Mouse (Mus musculus): ENCODE data around the gene Gucd1.
"Not testable (repeated sequence)": the region's sequence is repeated elsewhere in the genome, so short reads cannot be mapped to it uniquely, and the experiment has no call there.

Gucd1 gene

GRCm38 (mm10) chr10:75438132-75438810, 79.5 kb downstream of the Gucd1 start:
- DNase-seq (ENCODE audit: low read depth, low spot score): no peak

GRCm38 (mm10) chr10:75437284-75437683, 80.5 kb downstream of the Gucd1 start:
- no peak for DNase-seq (ENCODE audit: low read depth, low spot score)

GRCm38 (mm10) chr10:75436604-75437217, 81.1 kb downstream of the Gucd1 start:
- peak; percentile 83 for DNase-seq (ENCODE audit: low read depth, low spot score)

GRCm38 (mm10) chr10:75430633-75431032, 87.1 kb downstream of the Gucd1 start:
- DNase-seq (ENCODE audit: low read depth, low spot score): no peak

GRCm38 (mm10) chr10:75430147-75430537, 87.6 kb downstream of the Gucd1 start:
- DNase-seq (ENCODE audit: low read depth, low spot score): no peak

GRCm38 (mm10) chr10:75429522-75430146, 88.1 kb downstream of the Gucd1 start:
- DNase-seq (ENCODE audit: low read depth, low spot score): no peak

- no peak for DNase-seq (ENCODE audit: low read depth, low spot score)
Observed at GRCm38 (mm10) chr10:75429004-75429380, 88.8 kb downstream of the Gucd1 start.

- no peak for DNase-seq (ENCODE audit: low read depth, low spot score)
Observed at GRCm38 (mm10) chr10:75428049-75429003, 89.4 kb downstream of the Gucd1 start.

- peak; percentile 76 for DNase-seq (ENCODE audit: low read depth, low spot score)
Observed at GRCm38 (mm10) chr10:75424498-75424901, 93.3 kb downstream of the Gucd1 start.

- DNase-seq (ENCODE audit: low read depth, low spot score): no peak
Observed at GRCm38 (mm10) chr10:75418747-75419146, 99.0 kb downstream of the Gucd1 start.

- DNase-seq (ENCODE audit: low read depth, low spot score): peak; percentile 71
Observed at GRCm38 (mm10) chr10:75417363-75418042, 100.3 kb downstream of the Gucd1 start.

GRCm38 (mm10) chr10:75414925-75415324, 102.8 kb downstream of the Gucd1 start:
- DNase-seq (ENCODE audit: low read depth, low spot score): peak; percentile 67

GRCm38 (mm10) chr10:75412114-75413103, 105.4 kb downstream of the Gucd1 start:
- DNase-seq (ENCODE audit: low read depth, low spot score): no peak

GRCm38 (mm10) chr10:75411343-75412113, 106.2 kb downstream of the Gucd1 start:
- not testable (repeated sequence) for DNase-seq (ENCODE audit: low read depth, low spot score)

- no peak for DNase-seq (ENCODE audit: low read depth, low spot score)
Observed at GRCm38 (mm10) chr10:75407741-75408140, 110.0 kb downstream of the Gucd1 start.

- DNase-seq (ENCODE audit: low read depth, low spot score): no peak
Observed at GRCm38 (mm10) chr10:75406755-75407154, 111.0 kb downstream of the Gucd1 start.

- peak; percentile 46 for DNase-seq (ENCODE audit: low read depth, low spot score)
Observed at GRCm38 (mm10) chr10:75405916-75406315, 111.9 kb downstream of the Gucd1 start.

GRCm38 (mm10) chr10:75400958-75401357, 116.8 kb downstream of the Gucd1 start, which contains the start of gene Upb1:
Gene Upb1 (plus strand): TSS chr10:75401115.
- DNase-seq (ENCODE audit: low read depth, low spot score): no peak

- DNase-seq (ENCODE audit: low read depth, low spot score): peak; percentile 27
Observed at GRCm38 (mm10) chr10:75396966-75397365, 120.8 kb downstream of the Gucd1 start.
